Mouse (Mus musculus): Measurements from ENCODE around the gene Dnajc2. TPM values are rescaled to one million over a fixed set of nuclear protein-coding genes. Genes with fewer than 3 reads are reported as not detected.
"Not testable (repeated sequence)": the region's sequence is repeated elsewhere in the genome, so short reads cannot be mapped to it uniquely, and the experiment has no call there.

Dnajc2 gene
- polyA plus RNA-seq, 1 experiment from 2014 or later = 65.9 TPM

DNA sequence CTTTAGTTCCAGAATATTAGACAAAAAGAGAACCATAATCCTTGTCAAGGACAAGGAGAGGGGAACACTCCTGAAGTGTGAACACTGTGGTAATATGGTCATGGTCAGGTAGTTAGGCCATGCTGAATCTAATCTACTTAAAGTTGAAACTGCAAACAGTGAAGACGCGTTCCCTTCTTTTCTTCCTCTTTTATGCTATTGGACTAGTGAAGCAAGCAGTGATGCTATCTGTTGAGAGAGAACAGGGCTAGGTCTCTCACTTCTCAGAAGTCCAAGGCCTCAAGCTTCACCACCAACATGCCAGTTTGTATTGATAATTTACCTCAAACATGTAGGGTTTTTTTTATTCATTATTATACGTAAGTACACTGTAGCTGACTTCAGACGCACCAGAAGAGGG is 70.6 kb downstream of the Dnajc2 start:
- DNase-seq (ENCODE audit: low spot score) = no peak
- H3K27me3 ChIP-seq (ENCODE audit: control insufficient read depth, insufficient read depth, low read length) = no peaks in the 10 kb centered on the region
- H3K36me3 ChIP-seq (replicated peaks; ENCODE audit: control insufficient read depth, insufficient read depth) = no peaks in the 10 kb centered on the region
- H3K9me3 ChIP-seq (ENCODE audit: control insufficient read depth, low read length) = no peaks in the 10 kb centered on the region
- no peak overlapping the region for H3K27ac ChIP-seq
- no peak for ATAC-seq (ENCODE audit: low FRiP score)
- H3K9ac ChIP-seq = no peak overlapping the region
- H3K4me2 ChIP-seq (replicated peaks) = no peak overlapping the region
- WGBS = 97% methylated on average over 4 of the region's 4 CpGs
- no peaks in the 10 kb centered on the region for H3K4me1 ChIP-seq (replicated peaks; ENCODE audit: control insufficient read depth, insufficient read depth, low read length)
- H3K4me3 ChIP-seq (replicated peaks; ENCODE audit: low read length) = no peak overlapping the region

DNA sequence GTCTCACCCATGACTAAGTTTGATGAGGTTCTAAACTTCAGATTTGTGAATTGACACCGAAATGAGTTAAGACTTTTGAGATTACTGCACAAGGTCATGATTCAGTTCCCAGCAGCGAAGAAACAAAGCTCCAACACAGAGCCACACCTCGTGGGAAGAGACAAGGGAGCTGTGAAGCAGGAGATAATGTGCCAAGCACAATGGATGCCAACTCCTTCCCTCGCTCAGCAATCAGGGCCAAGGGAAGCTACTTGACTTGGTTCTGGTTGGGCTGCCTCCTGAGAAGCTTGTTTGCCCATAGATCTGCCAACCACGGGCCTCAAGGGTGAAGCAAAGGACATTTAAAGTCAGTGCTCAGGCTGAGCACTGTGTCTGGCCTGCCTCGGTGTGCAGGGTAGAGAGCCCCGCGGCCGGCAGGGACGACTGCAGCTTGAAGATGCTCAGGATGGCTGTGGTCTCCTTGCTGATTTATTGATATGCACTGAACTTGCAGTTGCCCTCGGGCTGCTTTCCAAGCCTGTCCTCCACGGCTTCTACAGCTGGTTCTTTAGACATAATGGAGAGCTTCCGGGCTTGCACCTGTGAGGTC is 72.8 kb downstream of the Dnajc2 start:
- no peak overlapping the region for H3K4me2 ChIP-seq (replicated peaks)
- no peak overlapping the region for H3K9ac ChIP-seq
- no peaks in the 10 kb centered on the region for H3K4me1 ChIP-seq (replicated peaks; ENCODE audit: control insufficient read depth, insufficient read depth, low read length)
- no peak overlapping the region for H3K27ac ChIP-seq
- no peak overlapping the region for H3K4me3 ChIP-seq (replicated peaks; ENCODE audit: low read length)
- H3K27me3 ChIP-seq (ENCODE audit: control insufficient read depth, insufficient read depth, low read length) = no peaks in the 10 kb centered on the region
- DNase-seq (ENCODE audit: low spot score) (no peak), ATAC-seq (ENCODE audit: low FRiP score) (no peak)
- no peaks in the 10 kb centered on the region for H3K36me3 ChIP-seq (replicated peaks; ENCODE audit: control insufficient read depth, insufficient read depth)
- no peaks in the 10 kb centered on the region for H3K9me3 ChIP-seq (ENCODE audit: control insufficient read depth, low read length)
- 61% methylated on average over 13 of the region's 13 CpGs for WGBS

GRCm38 (mm10) chr5:21708011-21708410 is 77.0 kb downstream of the Dnajc2 start:
- H3K27ac ChIP-seq; H3K4me2 ChIP-seq (replicated peaks); H3K36me3 ChIP-seq (replicated peaks; ENCODE audit: control insufficient read depth, insufficient read depth); H3K9me3 ChIP-seq (ENCODE audit: control insufficient read depth, low read length); DNase-seq (ENCODE audit: low spot score); ATAC-seq (ENCODE audit: low FRiP score); H3K4me1 ChIP-seq (replicated peaks; ENCODE audit: control insufficient read depth, insufficient read depth, low read length); H3K27me3 ChIP-seq (ENCODE audit: control insufficient read depth, insufficient read depth, low read length); H3K4me3 ChIP-seq (replicated peaks; ENCODE audit: low read length); H3K9ac ChIP-seq: not testable (repeated sequence)
- 90% methylated on average over 8 of the region's 8 CpGs for WGBS

Other genes with a start within 250 kb of the Dnajc2 start
- gene Lrrc17, start 241.7 kb downstream of the Dnajc2 start, polyA plus RNA-seq (2014; fragmentation: Nextera tagmentation; extraction: Ambion mirVana) = 8.3 and 8.6 TPM in 2 replicates
- 0.20 TPM in 2 replicates for gene Fbxl13, start 139.6 kb downstream of the Dnajc2 start, polyA plus RNA-seq (2014; fragmentation: Nextera tagmentation; extraction: Ambion mirVana)
- 56.4 and 58.7 TPM in 2 replicates for gene Armc10, start 139.4 kb downstream of the Dnajc2 start, polyA plus RNA-seq (2014; fragmentation: Nextera tagmentation; extraction: Ambion mirVana)
- 2.3 and 3.0 TPM in 2 replicates for gene Napepld, start 83.9 kb downstream of the Dnajc2 start, polyA plus RNA-seq (2014; fragmentation: Nextera tagmentation; extraction: Ambion mirVana)
- 74.8 and 82.5 TPM in 2 replicates for gene Pmpcb, start 48.1 kb downstream of the Dnajc2 start, polyA plus RNA-seq (2014; fragmentation: Nextera tagmentation; extraction: Ambion mirVana)
- 180 and 182 TPM in 2 replicates for gene Psmc2, start within 50 bp of the Dnajc2 start, polyA plus RNA-seq (2014; fragmentation: Nextera tagmentation; extraction: Ambion mirVana)
- gene Slc26a5, start 80.4 kb upstream of the Dnajc2 start, polyA plus RNA-seq (2014; fragmentation: Nextera tagmentation; extraction: Ambion mirVana) = 0.21 and 0.31 TPM in 2 replicates

All from hindbrain, embryonic 14.5 days (tissue).